Mouse (Mus musculus) bone marrow macrophage, adult 2 months (primary cell): Measurements from ENCODE around the gene Eps8.

Experiments
- CTCF ChIP-seq: IDR thresholded peaks from 2 replicates; pipeline ENCODE4 v1.5.1; 2012; ENCODE audit warnings: low read depth, mild to moderate bottlenecking, low read length, moderate library complexity
- POLR2A ChIP-seq: IDR thresholded peaks from 2 replicates; pipeline ENCODE4 v1.6.1; 2012; ENCODE audit warnings: mild to moderate bottlenecking, low read depth, low read length, borderline replicate concordance

DNA sequence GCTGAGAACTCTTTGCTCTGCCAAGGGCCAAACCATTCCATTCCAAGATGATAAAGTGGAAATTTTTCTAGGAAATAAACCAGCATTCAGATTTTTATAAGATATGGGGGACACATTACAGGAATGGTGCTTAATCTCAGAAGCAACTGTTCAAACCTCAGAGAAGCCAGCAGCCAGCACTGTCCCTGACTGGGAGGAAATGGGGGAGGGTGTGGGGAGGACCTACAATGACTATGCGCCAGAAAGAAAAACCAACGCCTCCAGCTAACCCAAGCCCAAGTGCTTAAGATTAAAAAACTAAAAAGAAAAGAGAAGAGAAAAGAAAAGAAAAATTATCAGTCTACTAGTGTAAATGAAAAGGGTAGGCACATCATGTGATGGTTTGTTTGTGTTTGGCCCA is 97.0 kb downstream of the Eps8 start:
- TF ChIP-seq POLR2A (no peak), CTCF (no peak)
